Mouse (Mus musculus): ENCODE data around the gene Tra2a.

DNA sequence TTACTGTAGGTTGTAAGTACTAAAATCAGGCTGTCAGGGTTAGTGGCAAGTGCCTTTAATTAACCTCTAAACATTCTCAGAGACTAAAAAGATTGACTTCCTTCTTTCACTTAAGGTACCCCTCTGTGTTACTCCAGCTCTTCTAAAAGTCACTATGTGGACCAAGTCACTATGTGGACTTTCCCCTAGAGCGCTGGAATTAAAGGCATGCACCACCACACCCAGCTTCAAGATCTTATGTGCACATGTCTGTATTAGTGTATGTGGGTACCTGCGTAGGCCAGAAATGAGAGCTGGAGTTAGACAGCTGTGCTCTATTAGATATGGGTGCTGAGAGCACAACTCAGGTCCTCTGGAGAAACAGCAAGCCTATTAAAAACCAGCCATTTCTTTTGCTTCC, 6.0 kb downstream of the Tra2a start:
- TF ChIP-seq CTCF (IDR thresholded peaks at IDR 0.05; ENCODE audit: extremely low read depth, insufficient read length, insufficient replicate concordance, low read depth, low read length) (no peak), POLR2A (IDR thresholded peaks at IDR 0.05; ENCODE audit: low read depth, low read length) (no peak)
